Mouse (Mus musculus) lung, adult 2 months (tissue): ENCODE results near the gene Opcml.

Source experiments
- CTCF ChIP-seq: fragments of 200-500 bp; IDR thresholded peaks from 2 replicates; pipeline ENCODE4 v1.5.1; 2011; ENCODE audit warnings: mild to moderate bottlenecking, low read length, control low read depth; ENCODE audit not compliant: insufficient read depth
- POLR2A ChIP-seq: fragments of 200-500 bp; IDR thresholded peaks from 2 replicates; pipeline ENCODE4 v1.6.1; 2011; ENCODE audit warnings: low read depth, mild to moderate bottlenecking, control low read depth, low read length, borderline replicate concordance; ENCODE audit errors: extremely low read depth

GRCm38 (mm10) chr9:28013192-28013591, 222.6 kb downstream of the Opcml start:
- TF ChIP-seq CTCF = no peak
- TF ChIP-seq POLR2A = no peak
